Mouse (Mus musculus): ENCODE results near the gene Pm20d1.

The Pm20d1 gene

GRCm38 (mm10) chr1:131802652-131803051, 5.5 kb downstream of the Pm20d1 start:
- peaks cover 9% of the 10 kb centered on the region; the same call in 1 of the 2 replicates for H3K27me3 ChIP-seq (ENCODE audit: insufficient read depth, low read length)

DNA sequence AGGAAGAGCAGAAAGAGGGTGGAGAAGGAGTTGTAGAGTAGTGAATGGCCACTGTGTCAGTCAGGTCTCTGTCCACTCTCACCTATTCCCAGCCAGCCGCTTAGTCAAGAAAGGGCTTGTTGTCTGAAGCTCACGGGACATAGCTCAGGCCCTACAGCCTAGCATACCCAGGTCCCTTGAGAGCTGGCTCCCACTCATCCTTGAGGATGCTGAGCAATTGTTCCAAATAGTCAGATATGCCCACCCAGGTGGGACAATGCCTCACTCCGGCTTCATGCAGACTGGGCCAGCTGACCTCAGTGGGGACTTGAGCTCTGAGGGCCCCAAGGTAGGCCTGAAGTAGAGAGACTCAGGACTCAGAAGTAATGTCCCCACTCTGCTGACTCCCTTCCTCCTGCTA, 7.0 kb downstream of the Pm20d1 start:
- TF ChIP-seq NANOG (IDR thresholded peaks at IDR 0.05; ENCODE audit: borderline replicate concordance, low read length) = no peak
- no peak for TF ChIP-seq CTCF (conservative IDR thresholded peaks at IDR 0.05; ENCODE audit: low read length)
- no peak for TF ChIP-seq POU5F1 (IDR thresholded peaks at IDR 0.05; ENCODE audit: borderline replicate concordance, low read length)
- peaks cover 27% of the 10 kb centered on the region for H3K36me3 ChIP-seq (ENCODE audit: insufficient read depth, low read length)
- H3K9me3 ChIP-seq (ENCODE audit: low read length) = no peaks in the 10 kb centered on the region
- H3K27me3 ChIP-seq (ENCODE audit: insufficient read depth, low read length) = peaks cover 5% of the 10 kb centered on the region; the same call in 1 of the 2 replicates
- H3K4me1 ChIP-seq (replicated peaks; ENCODE audit: low read depth, low read length) = peaks cover 9% of the 10 kb centered on the region
- H3K4me3 ChIP-seq (replicated peaks; ENCODE audit: low read length) = no peak overlapping the region

More at GRCm38 (mm10) chr1:131802652-131803051, 5.5 kb downstream of the Pm20d1 start:
- H3K9me3 ChIP-seq (ENCODE audit: low read length) = no peaks in the 10 kb centered on the region
- TF ChIP-seq NANOG (IDR thresholded peaks at IDR 0.05; ENCODE audit: borderline replicate concordance, low read length) (no peak), POU5F1 (IDR thresholded peaks at IDR 0.05; ENCODE audit: borderline replicate concordance, low read length) (no peak), CTCF (conservative IDR thresholded peaks at IDR 0.05; ENCODE audit: low read length) (no peak)
- peaks cover 13% of the 10 kb centered on the region for H3K4me1 ChIP-seq (replicated peaks; ENCODE audit: low read depth, low read length)
- H3K36me3 ChIP-seq (ENCODE audit: insufficient read depth, low read length) = peaks cover 27% of the 10 kb centered on the region
- no peak overlapping the region for H3K4me3 ChIP-seq (replicated peaks; ENCODE audit: low read length)

DNA sequence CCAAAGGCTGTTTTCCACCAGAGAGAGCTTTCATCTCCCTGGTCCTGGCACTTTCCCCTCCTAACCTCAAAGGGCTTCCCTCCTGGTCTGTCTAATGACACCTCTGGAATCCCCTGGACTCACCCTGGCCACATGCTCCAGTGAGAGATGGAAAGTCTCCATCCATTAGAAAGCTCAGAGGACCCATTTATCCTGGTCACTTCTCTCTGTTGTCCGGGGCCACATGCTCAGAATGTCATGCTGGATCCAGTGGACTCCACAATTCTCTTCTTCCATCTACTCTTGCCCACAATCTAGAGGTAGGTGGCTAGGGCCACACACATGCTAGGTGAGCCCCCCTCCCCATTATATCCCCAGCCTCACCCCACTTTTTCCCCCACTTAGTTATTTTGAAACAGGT, 11.8 kb downstream of the Pm20d1 start:
- H3K4me3 ChIP-seq (replicated peaks; ENCODE audit: low read length) = no peak overlapping the region
- H3K9me3 ChIP-seq (ENCODE audit: low read length) = no peaks in the 10 kb centered on the region
- peaks cover 23% of the 10 kb centered on the region; the same call in 1 of the 2 replicates for H3K36me3 ChIP-seq (ENCODE audit: insufficient read depth, low read length)
- TF ChIP-seq CTCF (conservative IDR thresholded peaks at IDR 0.05; ENCODE audit: low read length) = no peak
- TF ChIP-seq POU5F1 (IDR thresholded peaks at IDR 0.05; ENCODE audit: borderline replicate concordance, low read length) = no peak
- no peak for TF ChIP-seq NANOG (IDR thresholded peaks at IDR 0.05; ENCODE audit: borderline replicate concordance, low read length)
- H3K4me1 ChIP-seq (replicated peaks; ENCODE audit: low read depth, low read length) = no peaks in the 10 kb centered on the region
- 0 out of 2 replicates have a peak, but pooled peaks cover 3% of the 10 kb centered on the region for H3K27me3 ChIP-seq (ENCODE audit: insufficient read depth, low read length)

- TF ChIP-seq CTCF (conservative IDR thresholded peaks at IDR 0.05; ENCODE audit: low read length) (no peak), NANOG (IDR thresholded peaks at IDR 0.05; ENCODE audit: borderline replicate concordance, low read length) (no peak)
- H3K36me3 ChIP-seq (ENCODE audit: insufficient read depth, low read length) = peaks cover 16% of the 10 kb centered on the region; the same call in 1 of the 2 replicates
- no peaks in the 10 kb centered on the region for H3K4me1 ChIP-seq (replicated peaks; ENCODE audit: low read depth, low read length)
- 0 out of 2 replicates have a peak, but pooled peaks cover 3% of the 10 kb centered on the region for H3K27me3 ChIP-seq (ENCODE audit: insufficient read depth, low read length)
- no peak overlapping the region for H3K4me3 ChIP-seq (replicated peaks; ENCODE audit: low read length)
- H3K9me3 ChIP-seq (ENCODE audit: low read length) = no peaks in the 10 kb centered on the region
Measured at GRCm38 (mm10) chr1:131809651-131810050, 12.5 kb downstream of the Pm20d1 start.

GRCm38 (mm10) chr1:131811393-131811792, 14.2 kb downstream of the Pm20d1 start:
- Histone ChIP-seq H3K9me3 (ENCODE audit: low read length) (no peaks in the 10 kb centered on the region), H3K36me3 (ENCODE audit: insufficient read depth, low read length) (peaks cover 16% of the 10 kb centered on the region), H3K4me1 (replicated peaks; ENCODE audit: low read depth, low read length) (peaks cover 2% of the 10 kb centered on the region), H3K4me3 (replicated peaks; ENCODE audit: low read length) (no peak overlapping the region), H3K27me3 (ENCODE audit: insufficient read depth, low read length) (peaks cover 9% of the 10 kb centered on the region; the same call in 1 of the 2 replicates)
- TF ChIP-seq CTCF (conservative IDR thresholded peaks at IDR 0.05; ENCODE audit: low read length) (no peak), NANOG (IDR thresholded peaks at IDR 0.05; ENCODE audit: borderline replicate concordance, low read length) (no peak), POU5F1 (IDR thresholded peaks at IDR 0.05; ENCODE audit: borderline replicate concordance, low read length) (no peak)

DNA sequence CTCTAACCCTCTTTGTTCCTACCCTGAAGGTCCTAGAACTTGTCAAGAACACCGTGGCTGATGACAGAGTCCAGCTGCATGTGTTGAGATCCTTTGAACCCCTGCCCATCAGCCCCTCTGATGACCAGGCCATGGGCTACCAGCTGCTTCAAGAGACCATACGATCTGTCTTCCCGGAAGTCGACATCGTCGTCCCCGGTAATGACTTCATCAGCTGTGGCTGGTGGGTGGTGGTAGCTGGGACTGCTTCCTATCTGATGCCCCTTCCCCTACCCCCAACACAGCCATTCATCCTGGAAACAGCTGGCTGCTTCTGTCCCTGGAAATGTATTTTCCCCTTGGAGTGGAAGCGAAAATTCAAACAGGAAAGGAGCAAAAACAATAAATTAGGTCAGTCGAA, 14.8 kb downstream of the Pm20d1 start:
- H3K9me3 ChIP-seq (ENCODE audit: low read length) = no peaks in the 10 kb centered on the region
- peaks cover 8% of the 10 kb centered on the region for H3K4me1 ChIP-seq (replicated peaks; ENCODE audit: low read depth, low read length)
- H3K4me3 ChIP-seq (replicated peaks; ENCODE audit: low read length) = no peak overlapping the region
- peaks cover 14% of the 10 kb centered on the region for H3K27me3 ChIP-seq (ENCODE audit: insufficient read depth, low read length)
- TF ChIP-seq CTCF (conservative IDR thresholded peaks at IDR 0.05; ENCODE audit: low read length) (no peak), NANOG (IDR thresholded peaks at IDR 0.05; ENCODE audit: borderline replicate concordance, low read length) (no peak), POU5F1 (IDR thresholded peaks at IDR 0.05; ENCODE audit: borderline replicate concordance, low read length) (no peak)
- H3K36me3 ChIP-seq (ENCODE audit: insufficient read depth, low read length) = peaks cover 16% of the 10 kb centered on the region

DNA sequence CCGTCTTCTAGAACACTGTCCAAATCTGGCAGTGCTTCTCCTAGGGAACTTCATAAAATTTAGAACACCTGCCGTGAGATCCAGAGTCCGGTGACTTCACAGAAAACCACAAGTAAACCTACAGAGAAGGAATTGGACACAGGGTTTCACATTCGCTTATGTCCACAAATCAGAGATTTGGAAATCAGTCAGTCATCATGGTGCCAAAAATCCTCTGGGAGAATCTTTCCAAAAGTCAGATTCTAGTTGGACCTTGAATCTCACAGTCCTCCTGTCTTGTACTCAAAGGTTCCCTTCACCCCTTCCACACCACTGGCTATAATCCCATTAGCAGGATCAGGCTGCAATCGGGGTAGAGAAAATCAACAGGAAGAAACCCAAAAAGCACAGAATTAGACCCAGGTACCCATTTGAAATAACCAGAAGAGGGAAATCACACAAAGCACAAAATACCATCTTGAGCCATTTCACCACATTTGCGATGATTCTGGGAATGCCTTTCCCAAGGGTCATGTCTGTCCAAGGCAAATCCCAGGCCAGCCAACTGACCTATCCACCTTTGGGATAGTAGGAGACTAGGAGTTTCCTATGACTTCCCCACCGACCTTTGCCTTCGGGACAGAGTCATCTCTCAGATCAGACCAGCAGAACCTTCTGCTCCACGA, 15.6 kb downstream of the Pm20d1 start:
- peaks cover 16% of the 10 kb centered on the region for H3K27me3 ChIP-seq (ENCODE audit: insufficient read depth, low read length)
- H3K36me3 ChIP-seq (ENCODE audit: insufficient read depth, low read length) = peaks cover 16% of the 10 kb centered on the region
- no peaks in the 10 kb centered on the region for H3K9me3 ChIP-seq (ENCODE audit: low read length)
- TF ChIP-seq CTCF (conservative IDR thresholded peaks at IDR 0.05; ENCODE audit: low read length) = no peak
- no peak for TF ChIP-seq NANOG (IDR thresholded peaks at IDR 0.05; ENCODE audit: borderline replicate concordance, low read length)
- no peak for TF ChIP-seq POU5F1 (IDR thresholded peaks at IDR 0.05; ENCODE audit: borderline replicate concordance, low read length)
- peaks cover 10% of the 10 kb centered on the region for H3K4me1 ChIP-seq (replicated peaks; ENCODE audit: low read depth, low read length)
- no peak overlapping the region for H3K4me3 ChIP-seq (replicated peaks; ENCODE audit: low read length)

DNA sequence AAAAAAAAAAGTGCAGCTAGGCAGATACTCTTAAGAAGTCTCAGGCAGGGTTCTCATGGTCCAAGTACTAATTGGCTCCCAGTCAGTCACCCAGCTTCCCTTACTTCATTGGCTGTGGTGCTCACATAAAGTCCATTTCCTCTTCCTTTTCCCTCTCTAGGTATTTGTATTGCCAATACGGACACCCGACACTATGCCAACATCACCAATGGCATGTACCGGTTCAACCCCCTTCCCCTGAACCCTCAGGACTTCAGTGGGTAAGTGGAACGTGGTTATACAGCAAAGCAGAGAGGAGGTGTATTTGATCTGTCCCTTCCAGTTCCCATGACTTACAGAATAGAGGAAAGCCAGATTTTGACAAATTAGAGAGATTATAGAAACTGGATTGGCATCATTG, 16.6 kb downstream of the Pm20d1 start:
- H3K36me3 ChIP-seq (ENCODE audit: insufficient read depth, low read length) = peaks cover 16% of the 10 kb centered on the region
- H3K27me3 ChIP-seq (ENCODE audit: insufficient read depth, low read length) = peaks cover 16% of the 10 kb centered on the region
- no peak for TF ChIP-seq POU5F1 (IDR thresholded peaks at IDR 0.05; ENCODE audit: borderline replicate concordance, low read length)
- no peak overlapping the region for H3K4me3 ChIP-seq (replicated peaks; ENCODE audit: low read length)
- H3K4me1 ChIP-seq (replicated peaks; ENCODE audit: low read depth, low read length) = peaks cover 16% of the 10 kb centered on the region
- H3K9me3 ChIP-seq (ENCODE audit: low read length) = no peaks in the 10 kb centered on the region

- 0 out of 2 replicates have a peak, but pooled peaks cover 2% of the 10 kb centered on the region for H3K9me3 ChIP-seq (ENCODE audit: low read length)
- peaks cover 13% of the 10 kb centered on the region for H3K27me3 ChIP-seq (ENCODE audit: insufficient read depth, low read length)
- H3K4me1 ChIP-seq (replicated peaks; ENCODE audit: low read depth, low read length) = peaks cover 21% of the 10 kb centered on the region
- no peak overlapping the region for H3K4me3 ChIP-seq (replicated peaks; ENCODE audit: low read length)
- TF ChIP-seq CTCF (conservative IDR thresholded peaks at IDR 0.05; ENCODE audit: low read length) = peak; percentile 24
- no peak for TF ChIP-seq POU5F1 (IDR thresholded peaks at IDR 0.05; ENCODE audit: borderline replicate concordance, low read length)
- peaks cover 16% of the 10 kb centered on the region for H3K36me3 ChIP-seq (ENCODE audit: insufficient read depth, low read length)
Measured at GRCm38 (mm10) chr1:131814191-131814590, 17.0 kb downstream of the Pm20d1 start.

All from E14TG2a.4 (cell line).